Mouse (Mus musculus): ENCODE measurements around the gene Papolb. TPM values are rescaled to one million over a fixed set of nuclear protein-coding genes. Genes with fewer than 3 reads are reported as not detected.

The Papolb gene
- under 1 TPM; 0.08 to 0.14 TPM for total RNA-seq (2021)
- long read RNA-seq, experiment 1, result 0 reads
- long read RNA-seq, experiment 2, result 0 reads

DNA sequence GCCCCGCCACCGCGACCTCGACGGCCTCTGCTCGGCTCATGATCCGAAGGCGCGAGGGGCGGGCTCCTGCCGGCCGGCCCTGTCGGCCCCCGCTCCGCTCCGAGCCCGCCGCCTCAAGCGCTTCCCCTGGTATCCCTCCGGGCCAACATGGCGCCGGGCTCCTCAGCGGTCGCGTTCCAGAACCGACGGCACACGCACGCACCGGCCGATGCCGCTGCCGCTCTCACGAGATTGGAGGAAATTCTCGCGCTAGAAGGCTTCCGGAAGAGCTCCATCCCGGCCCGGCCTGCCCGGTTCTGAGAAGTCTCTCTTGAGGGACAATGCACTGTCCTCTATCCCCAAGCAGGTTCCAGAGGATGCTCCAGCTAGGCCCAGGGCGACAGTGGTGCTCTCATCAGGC, at the start of gene Papolb:
TSS of gene Papolb (minus strand) at position 162 of the 400 bp plus-strand sequence.
- Histone ChIP-seq H3K27ac (no peak within 1 kb of the TSS), H3K4me3 (no peak within 1 kb of the TSS)
- intact Hi-C loops (cut with DNase I), result no loop called here
- DNase-seq, result no peak
- no peak for TF ChIP-seq CTCF (IDR thresholded peaks at IDR 0.05)

DNA sequence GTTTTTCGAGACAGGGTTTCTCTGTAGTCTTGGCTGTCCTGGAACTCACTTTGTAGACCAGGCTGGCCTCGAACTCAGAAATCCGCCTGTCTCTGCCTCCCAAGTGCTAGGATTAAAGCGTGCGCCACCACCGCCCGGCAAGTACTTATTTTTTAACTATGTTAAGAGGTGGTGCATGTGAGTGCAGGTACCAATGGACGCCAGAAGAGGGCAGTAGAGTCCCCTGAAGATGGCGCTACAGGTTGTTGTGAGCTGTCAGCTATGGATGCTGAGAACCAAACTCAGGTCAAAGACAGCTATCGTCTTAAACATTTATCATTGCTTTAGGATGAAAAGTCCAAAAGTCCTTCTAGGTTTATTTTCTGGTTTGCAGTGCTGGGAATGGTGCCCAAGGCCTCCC, 48.3 kb upstream of the Papolb start:
- DNase-seq, result no peak
- intact Hi-C loops (cut with DNase I), result no loop called here
- no peak overlapping the region for H3K4me3 ChIP-seq
- no peak overlapping the region for H3K27ac ChIP-seq
- no peak; the same call in 1 of the 2 replicates for TF ChIP-seq CTCF (IDR thresholded peaks at IDR 0.05)

DNA sequence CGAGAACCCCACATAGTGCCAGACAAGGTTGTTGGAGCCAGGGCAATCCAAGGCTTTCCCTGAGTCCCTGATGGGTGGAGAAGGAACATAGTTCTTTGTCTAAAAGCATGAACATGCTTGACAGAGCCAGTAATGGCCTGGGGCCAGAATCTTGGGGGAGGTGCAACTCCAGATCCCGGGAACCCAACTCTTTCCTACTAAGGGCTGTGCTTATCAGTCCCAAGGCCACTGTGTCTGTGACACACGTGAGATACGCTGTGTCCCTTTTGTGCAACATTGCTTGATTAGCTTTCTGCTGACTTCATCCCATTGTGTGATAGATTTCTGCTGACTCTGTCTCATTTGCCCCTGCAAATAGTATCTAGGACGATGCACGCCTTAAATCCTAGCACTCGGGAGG, 47.0 kb upstream of the Papolb start:
- H3K27ac ChIP-seq, result no peak overlapping the region
- no peak overlapping the region for H3K4me3 ChIP-seq
- TF ChIP-seq CTCF (IDR thresholded peaks at IDR 0.05), result no peak
- peak; percentile 45 for DNase-seq
- intact Hi-C loops (cut with DNase I), result no loop called here

DNA sequence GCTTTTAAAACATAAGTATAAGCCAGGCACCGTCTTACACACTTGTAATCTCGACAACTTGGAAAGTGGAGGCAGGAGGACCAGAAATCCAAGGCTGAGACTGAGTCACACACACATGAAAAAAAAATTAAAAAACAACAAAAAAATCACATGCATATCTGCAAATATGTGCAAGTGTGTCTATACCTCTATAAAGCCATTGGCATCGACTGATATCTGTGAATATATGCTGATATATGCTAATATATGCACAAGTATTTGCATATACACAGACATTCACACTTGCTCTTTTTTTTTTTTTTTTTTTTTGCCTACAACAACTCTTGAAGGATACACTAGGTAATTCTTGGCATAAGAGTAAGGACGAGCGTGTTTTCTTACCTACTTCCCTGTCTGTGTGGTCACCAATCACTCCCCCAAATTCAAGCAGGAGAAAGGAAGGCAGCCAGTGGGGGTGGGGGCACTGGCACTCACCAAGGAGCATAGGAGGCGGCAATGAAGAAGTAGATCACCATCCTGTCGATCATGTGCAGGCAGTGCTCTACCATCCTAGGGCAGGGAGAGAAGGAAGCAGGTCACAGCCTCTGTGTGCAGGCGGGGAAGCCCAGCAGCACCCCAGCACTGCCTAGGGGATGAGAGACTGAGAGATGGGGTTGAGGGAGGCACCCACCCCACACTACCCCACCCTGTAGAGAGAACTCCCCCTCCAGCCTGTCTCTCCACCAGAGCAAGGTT, 44.6 kb upstream of the Papolb start:
- DNase-seq, result no peak
- no peak for TF ChIP-seq CTCF (IDR thresholded peaks at IDR 0.05)
- no peak overlapping the region for H3K4me3 ChIP-seq
- intact Hi-C loops (cut with DNase I), result no loop called here
- no peak overlapping the region for H3K27ac ChIP-seq

DNA sequence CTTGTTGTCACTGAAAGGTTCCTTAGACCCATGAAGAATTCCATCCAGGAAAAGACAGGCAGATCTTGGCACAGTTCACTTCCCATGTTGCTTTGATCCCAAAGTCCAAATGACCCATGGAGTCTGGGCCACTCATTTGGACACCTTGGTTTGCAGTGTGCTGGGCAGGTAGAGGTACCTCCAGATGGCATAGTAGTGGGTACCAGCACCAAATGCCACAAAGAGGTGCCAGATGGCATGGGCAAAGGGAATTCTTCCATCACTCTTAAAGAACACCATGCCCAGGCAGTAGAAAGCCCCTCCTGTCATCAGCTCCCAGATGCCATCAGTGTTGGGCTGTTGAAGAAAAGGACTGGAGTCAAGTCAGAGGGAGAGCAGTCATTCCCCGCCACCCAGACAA, 34.7 kb upstream of the Papolb start:
- intact Hi-C loops (cut with DNase I), result no loop called here
- no peak for DNase-seq
- Histone ChIP-seq H3K27ac (no peak overlapping the region), H3K4me3 (no peak overlapping the region)
- TF ChIP-seq CTCF (IDR thresholded peaks at IDR 0.05), result no peak

DNA sequence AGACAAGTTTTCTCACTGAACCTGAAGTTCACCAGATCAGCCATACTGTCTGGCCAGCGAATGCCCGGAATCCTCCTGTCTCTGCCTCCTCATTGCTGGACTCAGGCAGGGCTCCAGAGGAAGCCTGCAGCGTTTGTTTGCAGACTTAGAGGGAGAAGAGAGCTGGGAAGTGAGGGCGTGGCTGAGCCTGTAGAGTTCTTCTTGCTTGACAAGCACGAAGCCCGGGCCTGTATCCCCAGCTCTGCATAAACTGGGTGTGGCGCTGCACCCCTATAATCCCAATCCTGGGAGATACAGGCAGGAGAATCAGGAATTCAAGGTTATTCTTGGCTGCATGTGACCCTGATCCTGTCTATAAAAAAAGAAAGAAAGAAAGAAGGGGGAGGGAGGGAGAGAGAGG, 30.4 kb upstream of the Papolb start:
- no peak overlapping the region for H3K4me3 ChIP-seq
- intact Hi-C loops (cut with DNase I), result no loop called here
- no peak overlapping the region for H3K27ac ChIP-seq
- TF ChIP-seq CTCF (IDR thresholded peaks at IDR 0.05), result no peak
- no peak for DNase-seq

DNA sequence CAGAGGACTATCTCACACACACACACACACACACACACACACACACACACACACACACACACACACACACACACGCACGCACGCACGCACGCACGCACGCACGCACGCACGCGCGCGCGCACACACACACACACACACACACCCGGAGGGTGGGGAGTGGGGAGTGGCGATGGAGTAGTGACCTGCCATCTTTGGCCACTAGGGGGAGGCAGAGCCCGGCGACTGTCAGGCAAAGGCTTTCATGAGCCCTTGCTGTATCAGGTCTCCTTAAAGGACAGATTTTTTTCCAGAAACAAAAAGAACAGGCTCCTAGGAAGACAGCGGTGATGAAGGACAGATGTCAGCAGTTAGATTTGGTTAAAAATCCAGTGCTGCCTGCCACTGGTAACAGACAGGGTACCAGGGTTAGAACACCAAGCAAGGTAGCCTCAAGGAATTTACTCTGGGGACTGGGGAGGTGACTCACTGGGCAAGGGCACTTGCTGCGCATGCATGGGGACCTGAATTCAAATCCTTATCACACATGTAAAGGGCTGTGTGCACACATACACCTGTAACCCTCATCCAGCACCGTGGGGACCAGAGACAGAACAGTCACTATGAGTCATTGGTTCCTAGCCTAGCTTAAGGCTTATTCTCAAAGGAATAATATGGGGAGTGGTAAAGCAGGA, 27.7 kb upstream of the Papolb start:
- H3K4me3 ChIP-seq, result no peak overlapping the region; the same call in 1 of the 2 replicates
- peak; percentile 85 for DNase-seq
- no peak overlapping the region for H3K27ac ChIP-seq
- intact Hi-C loops (cut with DNase I), result loop anchor here (2.0 kb wide), 1 partner anchor 161 kb away; no protein-coding TSS in a partner anchor
- TF ChIP-seq CTCF (IDR thresholded peaks at IDR 0.05), result peak; percentile 84

DNA sequence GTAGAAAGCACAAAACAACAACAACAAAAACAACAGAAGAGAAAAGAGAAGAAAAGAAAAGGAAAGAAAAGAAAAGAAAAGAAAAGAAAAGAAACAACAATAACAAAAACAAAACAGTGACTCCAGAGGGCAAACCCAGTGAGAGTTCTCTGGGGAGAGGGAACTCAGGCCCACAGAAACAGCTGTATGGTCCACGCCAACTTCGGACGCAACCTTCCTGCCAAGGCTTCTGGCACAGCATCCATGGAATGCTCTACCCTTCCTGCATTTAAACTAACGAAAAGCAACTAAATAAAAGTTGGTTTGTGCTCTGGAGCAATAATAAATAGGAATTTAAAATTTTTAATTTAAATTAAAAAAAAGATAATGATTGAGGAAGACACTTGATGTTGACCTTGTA, 26.8 kb upstream of the Papolb start:
- TF ChIP-seq CTCF (IDR thresholded peaks at IDR 0.05), result no peak
- DNase-seq, result peak; percentile 33
- H3K4me3 ChIP-seq, result peak overlapping the region; percentile 44; the same call in 1 of the 2 replicates
- intact Hi-C loops (cut with DNase I), result no loop called here
- no peak overlapping the region for H3K27ac ChIP-seq

DNA sequence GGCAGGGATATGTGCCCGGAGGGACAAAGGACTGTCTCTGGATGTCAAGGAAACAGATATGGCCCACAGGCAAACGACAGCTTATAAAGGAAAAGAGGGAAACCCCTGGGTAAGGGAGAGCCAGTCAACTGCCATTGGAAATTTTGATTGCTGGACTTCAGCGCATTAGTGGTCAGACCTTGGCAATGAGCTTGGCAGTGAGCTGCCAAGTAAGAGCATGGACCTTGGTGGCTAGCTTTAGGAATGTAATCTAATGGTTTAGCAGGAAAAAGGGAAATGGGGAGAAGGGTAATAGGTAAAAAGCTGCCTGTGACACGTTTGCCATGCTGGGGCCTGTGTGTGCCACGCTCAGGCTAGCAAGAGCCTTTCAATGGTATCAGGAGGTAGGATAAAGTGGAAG, 26.0 kb upstream of the Papolb start:
- TF ChIP-seq CTCF (IDR thresholded peaks at IDR 0.05), result no peak
- Histone ChIP-seq H3K4me3 (no peak overlapping the region), H3K27ac (no peak overlapping the region)
- DNase-seq, result no peak
- intact Hi-C loops (cut with DNase I), result no loop called here

DNA sequence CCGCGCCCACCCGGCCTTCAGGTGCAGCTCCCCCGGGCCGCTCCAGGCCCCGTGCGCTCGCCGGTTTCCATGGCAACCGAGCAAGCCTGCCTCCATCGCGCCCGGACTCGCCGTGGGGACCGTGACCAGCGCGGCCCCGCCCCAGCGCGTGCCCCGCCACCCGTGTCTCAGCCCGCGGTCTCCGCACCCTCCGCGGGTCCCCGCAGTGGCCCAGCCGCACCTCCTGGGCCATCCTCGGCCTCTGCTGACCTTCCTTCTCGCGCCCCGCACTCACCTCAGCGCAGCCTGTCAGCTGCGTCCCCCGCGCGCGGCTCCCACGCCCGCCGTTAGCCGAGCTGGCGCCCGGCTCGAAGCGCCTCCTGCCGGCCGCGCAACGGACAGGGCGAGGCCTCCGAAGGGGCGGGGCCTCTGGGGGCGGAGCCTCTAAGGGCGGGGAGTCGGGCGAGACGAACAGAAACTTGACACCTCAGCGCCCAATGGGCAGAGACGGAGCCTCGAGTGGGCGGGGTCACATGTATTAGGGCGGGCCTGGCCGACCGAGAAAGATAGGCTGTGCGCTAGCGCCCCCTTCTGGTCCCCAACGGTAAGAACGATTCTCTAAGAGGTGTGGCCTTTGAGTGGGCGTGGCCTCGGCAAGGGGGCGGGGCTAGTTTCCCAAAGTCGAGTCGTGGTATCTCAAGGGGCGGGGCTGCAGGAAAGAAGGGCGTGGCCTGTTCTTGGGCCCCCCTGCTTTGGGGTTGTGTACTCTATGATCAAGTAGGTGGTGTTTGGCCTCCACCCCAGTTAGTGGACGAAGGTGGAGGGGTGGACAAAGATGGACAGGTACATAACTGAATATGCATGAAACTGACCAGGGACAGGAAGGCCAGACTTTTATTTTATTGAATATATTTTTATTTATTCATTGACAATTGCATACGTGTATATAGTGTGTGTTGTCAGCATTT, 21.1 kb upstream of the Papolb start, which contains the start of gene Radil:
TSS of gene Radil (minus strand) at position 393 of the 947 bp plus-strand sequence.
- intact Hi-C loops (cut with DNase I), result loop anchor here (1.0 kb wide), 2 partner anchors 49 to 73 kb away; no protein-coding TSS in a partner anchor
- TF ChIP-seq CTCF (IDR thresholded peaks at IDR 0.05), result peak; percentile 85
- peak within 1 kb of the TSS; percentile 85 for H3K27ac ChIP-seq
- peak within 1 kb of the TSS; percentile 74 for H3K4me3 ChIP-seq
- peak; percentile 98 for DNase-seq

DNA sequence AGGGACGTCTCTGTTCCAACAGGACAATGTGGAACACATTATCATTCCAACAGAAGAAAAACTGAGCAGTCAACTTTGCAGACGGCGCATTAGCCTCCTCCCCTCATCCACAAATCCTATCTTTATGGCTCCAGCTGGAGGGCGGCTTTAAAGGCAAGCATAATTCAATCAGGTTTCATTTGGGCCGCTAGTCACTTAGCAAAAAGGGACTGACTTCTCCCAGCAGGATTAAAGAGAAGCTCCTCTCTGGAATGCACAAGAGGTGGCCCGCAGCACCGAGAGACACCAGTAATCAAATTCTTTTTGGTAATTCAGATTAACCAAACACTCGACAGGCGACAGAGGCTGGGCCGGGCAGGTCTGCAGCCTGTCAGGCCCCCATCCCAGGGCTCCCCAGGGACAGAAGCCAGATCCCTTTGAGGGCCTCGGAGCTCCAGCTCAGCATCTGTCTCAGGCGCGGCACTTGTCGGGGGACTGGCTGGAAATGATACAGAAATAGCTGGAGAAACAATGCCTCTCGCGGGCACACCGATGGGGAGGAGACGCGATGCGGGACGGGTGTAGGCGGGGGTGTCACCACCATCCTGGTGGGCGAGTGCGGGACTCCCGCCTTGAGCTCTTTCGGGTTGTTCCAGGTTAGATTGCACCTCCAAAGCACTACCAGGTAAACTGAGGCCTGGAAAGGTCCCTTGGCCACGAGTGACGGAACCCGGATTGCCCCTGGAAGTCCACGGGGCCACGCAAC, 20.3 kb upstream of the Papolb start:
- intact Hi-C loops (cut with DNase I), result no loop called here
- no peak for TF ChIP-seq CTCF (IDR thresholded peaks at IDR 0.05)
- peak overlapping the region; percentile 74 for H3K4me3 ChIP-seq
- peak overlapping the region; percentile 85 for H3K27ac ChIP-seq
- peak; percentile 60 for DNase-seq

DNA sequence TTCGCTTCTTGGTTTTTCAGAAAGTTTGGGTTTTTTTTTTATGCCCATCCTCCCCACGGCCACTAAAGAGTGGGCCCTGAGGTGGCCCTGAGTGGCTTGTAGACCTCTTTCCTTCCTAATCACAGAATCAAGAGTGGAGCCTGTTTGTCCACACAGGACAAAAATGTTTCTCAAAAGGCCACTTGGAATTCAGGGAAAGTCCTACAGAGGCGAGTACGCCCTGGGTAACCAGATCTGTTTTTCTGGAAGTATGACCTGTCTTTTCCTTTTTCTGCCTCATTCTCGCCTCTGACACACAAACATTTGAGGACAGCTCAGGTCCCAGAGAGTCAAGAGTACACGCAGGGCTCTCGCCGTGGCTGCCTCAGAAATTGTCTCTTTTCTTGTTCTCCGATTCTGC, 19.6 kb upstream of the Papolb start:
- Histone ChIP-seq H3K4me3 (peak overlapping the region; percentile 74), H3K27ac (peak overlapping the region; percentile 85)
- TF ChIP-seq CTCF (IDR thresholded peaks at IDR 0.05), result no peak
- no peak for DNase-seq
- intact Hi-C loops (cut with DNase I), result no loop called here
